Mouse (Mus musculus): ENCODE measurements at regions not wholly inside any gene's neighbourhood (a gene's known extent, or its start where the extent isn't known, plus 50 kb on each side); places are given as distances from the start of the nearest gene placed in this dataset.

DNA sequence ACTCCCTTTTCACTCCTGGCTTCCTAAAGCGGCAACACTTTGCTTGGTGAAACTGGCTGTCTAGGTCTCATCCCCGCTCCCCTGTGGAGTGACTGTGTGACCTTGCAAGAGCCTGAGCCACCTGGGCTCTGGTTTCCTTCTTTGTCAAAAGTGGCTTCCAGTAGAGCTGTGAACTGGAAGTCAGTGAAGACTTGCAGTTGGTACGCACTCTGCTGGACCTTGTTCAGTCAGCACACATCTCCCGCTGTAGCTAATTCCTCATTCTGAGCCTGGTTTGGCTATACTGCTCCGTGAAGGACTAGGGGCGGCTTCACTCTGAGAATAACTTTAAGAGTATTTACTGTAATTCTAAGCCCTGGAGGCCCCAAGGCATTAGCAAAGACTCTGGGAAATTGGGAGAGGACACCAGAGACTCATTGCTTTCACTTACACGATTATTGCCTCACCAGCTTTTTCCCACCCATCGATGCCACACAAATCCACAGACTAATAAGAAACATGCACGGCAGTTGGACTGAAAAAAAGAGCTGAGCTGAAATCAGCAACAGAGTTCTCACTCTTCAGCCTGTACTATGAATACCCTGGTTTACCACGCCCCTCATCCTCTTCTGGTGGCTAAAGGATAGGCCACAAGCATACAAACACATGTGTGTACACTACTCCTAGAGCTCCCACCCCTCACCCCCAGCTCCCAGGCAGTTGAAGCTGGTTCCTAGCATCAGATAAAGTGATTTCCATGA, 295.4 kb downstream of the Ets1 start:
- no peak for TF ChIP-seq POLR2A (IDR thresholded peaks at IDR 0.05; ENCODE audit: low read depth, low read length)
- no peak for TF ChIP-seq CTCF (IDR thresholded peaks at IDR 0.05; ENCODE audit: extremely low read depth, insufficient read length, insufficient replicate concordance, low read depth, low read length)
